Comparison of ENCODE assay signal across 10 mouse cellular contexts in genomic region chr6:92481690-92481956, GRCm38 (mm10).
DNase-seq lines count a peak whose midpoint lies in the region; ATAC-seq and TF ChIP-seq lines count a peak whose summit lies in the region.
"Had no signal": no experiment of that assay in that cellular context is flagged by ENCODE, and none has a peak within 500 bp of the region (broad histone marks: within the 10 kb centered on the region; RNA-seq: fewer than 3 reads in every experiment).

No protein-coding gene starts in this region.

- DNase-seq in heart, adult 2 months = no peak
- no peak for DNase-seq in heart, adult 18-20 months
- no peak for DNase-seq in neural tube, embryonic 11.5 days (ENCODE audit: low spot score)
- DNase-seq in neural tube, embryonic 10.5 days (ENCODE audit: extremely low spot score, low spot score) = no peak
- no peak for DNase-seq in spleen, adult 18-20 months
- DNase-seq in cerebellum, adult 9-11 months = no peak
- DNase-seq in gastrocnemius, adult 18-20 months (ENCODE audit: low spot score) = no peak
- DNase-seq: thymus, postnatal 25 days had no signal

- peaks cover 5% of the 10 kb centered on the region for H3K4me1 ChIP-seq in heart, adult 2 months (ENCODE audit: control insufficient read depth, insufficient read depth, low read length)
- H3K4me1 ChIP-seq in neural tube, embryonic 11.5 days (ENCODE audit: control insufficient read depth, insufficient read depth, low read length) = peaks cover 5% of the 10 kb centered on the region; the same call in 1 of the 2 replicates
- H3K4me1 ChIP-seq in limb, embryonic 15.5 days = peaks cover 9% of the 10 kb centered on the region; the same call in 1 of the 2 replicates
- H3K4me1 ChIP-seq: liver, embryonic 15.5 days had no signal

- TF ChIP-seq POLR2A in heart, adult 2 months (IDR thresholded peaks at IDR 0.05; ENCODE audit: insufficient read depth, low read depth, low read length) = no peak

- no peaks in the 10 kb centered on the region for H3K79me2 ChIP-seq in heart, adult 2 months (replicated peaks; ENCODE audit: control insufficient read depth, insufficient read depth, low read length)

- TF ChIP-seq CTCF in heart, adult 2 months (IDR thresholded peaks at IDR 0.05) = no peak

- no peak overlapping the region for H3K9ac ChIP-seq in heart, adult 2 months (ENCODE audit: low read depth, low read length)
- no peak overlapping the region; the same call in 1 of the 2 replicates for H3K9ac ChIP-seq in neural tube, embryonic 11.5 days (ENCODE audit: low read length)
- no peak overlapping the region for H3K9ac ChIP-seq in limb, embryonic 15.5 days
- H3K9ac ChIP-seq: liver, embryonic 15.5 days had no signal

- peak; percentile 24; the same call in 1 of the 2 replicates for ATAC-seq in neural tube, embryonic 11.5 days (ENCODE audit: insufficient read depth, low FRiP score, low TSS enrichment)
- no peak for ATAC-seq in limb, embryonic 15.5 days (ENCODE audit: insufficient number of reproducible peaks, low FRiP score, low TSS enrichment, low read depth)

- TF ChIP-seq EP300 in heart, adult 2 months (IDR thresholded peaks at IDR 0.05; ENCODE audit: insufficient read depth, low read depth, low read length) = no peak

- no peak overlapping the region; the same call in 1 of the 2 replicates for H3K4me3 ChIP-seq in heart, adult 2 months
- no peak overlapping the region for H3K4me3 ChIP-seq in neural tube, embryonic 11.5 days (ENCODE audit: low read depth, low read length)
- peak overlapping the region; percentile 43 for H3K4me3 ChIP-seq in limb, embryonic 15.5 days

- peak overlapping the region; percentile 73; the same call in 1 of the 2 replicates for H3K27ac ChIP-seq in heart, adult 2 months
- H3K27ac ChIP-seq in neural tube, embryonic 11.5 days (ENCODE audit: low read depth, low read length) = no peak overlapping the region
- no peak overlapping the region for H3K27ac ChIP-seq in limb, embryonic 15.5 days
- H3K27ac ChIP-seq: liver, embryonic 15.5 days had no signal

- peaks cover 5% of the 10 kb centered on the region for H3K36me3 ChIP-seq in heart, adult 2 months (ENCODE audit: control insufficient read depth, insufficient read depth, low read length)
- H3K36me3 ChIP-seq in neural tube, embryonic 11.5 days (ENCODE audit: control insufficient read depth, insufficient read depth, low read length) = no peaks in the 10 kb centered on the region
- no peaks in the 10 kb centered on the region for H3K36me3 ChIP-seq in limb, embryonic 15.5 days
- H3K36me3 ChIP-seq: liver, embryonic 15.5 days had no signal

- peak overlapping the region; percentile 55 for H3K4me2 ChIP-seq in neural tube, embryonic 11.5 days (ENCODE audit: low read depth)
- peak overlapping the region; percentile 60 for H3K4me2 ChIP-seq in limb, embryonic 15.5 days

- no peaks in the 10 kb centered on the region for H3K27me3 ChIP-seq in heart, adult 2 months (ENCODE audit: control insufficient read depth, insufficient read depth, low read length)
- H3K27me3 ChIP-seq in neural tube, embryonic 11.5 days (ENCODE audit: control insufficient read depth, insufficient read depth, low read length) = no peaks in the 10 kb centered on the region
- no peaks in the 10 kb centered on the region for H3K27me3 ChIP-seq in limb, embryonic 15.5 days

- intact Hi-C loops in heart, adult 2 months (cut with DNase I) = loop anchor here (5.0 kb wide), 2 partner anchors 51 to 186 kb away; no protein-coding TSS in a partner anchor

- H3K9me3 ChIP-seq in neural tube, embryonic 11.5 days (ENCODE audit: control insufficient read depth, low read length) = no peaks in the 10 kb centered on the region
- H3K9me3 ChIP-seq in limb, embryonic 15.5 days = no peaks in the 10 kb centered on the region
- H3K9me3 ChIP-seq: liver, embryonic 15.5 days had no signal

- WGBS in heart, adult 2 months = 27% methylated on average over 1 of the region's 1 CpGs
- WGBS in neural tube, embryonic 11.5 days = 4% methylated on average over 1 of the region's 1 CpGs
- WGBS in limb, embryonic 15.5 days = 5% methylated on average over 1 of the region's 1 CpGs
